Mouse (Mus musculus) neural tube, embryonic 13.5 days (tissue): Measurements from ENCODE around the gene Gm20425. TPM values are rescaled to one million over a fixed set of nuclear protein-coding genes. Genes with fewer than 3 reads are reported as not detected.

Experiments used
- ATAC-seq: fragments of 200-750 bp; cut with Nextera tagmentation; 2 replicates; pipeline ENCODE4 v1.8.0; 2017; ENCODE audit warnings: low read depth, mild to moderate bottlenecking, moderate TSS enrichment, moderate library complexity
- H3K27ac ChIP-seq: fragments of 300-500 bp; sonication (generic); replicated peaks from 2 replicates; pipeline ENCODE4 v1.5.1; 2015; ENCODE audit warnings: moderate library complexity, mild to moderate bottlenecking, inconsistent platforms
- H3K27me3 ChIP-seq: fragments of 300-500 bp; sonication (generic); 2 replicates; pipeline ENCODE4 v1.6.1; 2015; ENCODE audit warnings: mild to moderate bottlenecking, inconsistent platforms
- H3K36me3 ChIP-seq: fragments of 300-500 bp; sonication (generic); 2 replicates; pipeline ENCODE4 v1.6.1; 2015; ENCODE audit warnings: mild to moderate bottlenecking, inconsistent platforms
- H3K4me1 ChIP-seq: fragments of 300-500 bp; sonication (generic); replicated peaks from 2 replicates; pipeline ENCODE4 v1.6.1; 2015; ENCODE audit warnings: inconsistent platforms
- H3K4me2 ChIP-seq: fragments of 300-500 bp; sonication (generic); 2 replicates; pipeline ENCODE4 v1.6.1; 2015; ENCODE audit warnings: inconsistent platforms, mild to moderate bottlenecking, moderate library complexity
- H3K4me3 ChIP-seq: fragments of 300-500 bp; sonication (generic); 2 replicates; pipeline ENCODE4 v1.5.1; 2015; ENCODE audit warnings: mild to moderate bottlenecking, inconsistent platforms
- H3K9ac ChIP-seq: fragments of 300-500 bp; sonication (generic); 2 replicates; pipeline ENCODE4 v1.6.1; 2015; ENCODE audit warnings: moderate library complexity, mild to moderate bottlenecking, inconsistent platforms
- H3K9me3 ChIP-seq: fragments of 300-500 bp; sonication (generic); 2 replicates; pipeline ENCODE4 v1.6.1; 2016; ENCODE audit warnings: inconsistent platforms
- WGBS: fragments of 180-500 bp; shearing (Covaris S2); methylation state at CpG from one replicate; pipeline ENCODE4 v1.1.7; 2015; 5-methylcytosine and 5-hydroxymethylcytosine counted together
- polyA plus RNA-seq: library from polyadenylated mRNA; unstranded; fragments of >200 nt; fragmentation: Nextera tagmentation; extraction: Ambion mirVana; gene quantifications from 2 replicates; pipeline ENCODE4 v1.2.1, GENCODE M21; 2015

Gm20425 gene
- polyA plus RNA-seq, 1 experiment from 2014 or later: 3.5 TPM

- no peaks in the 10 kb centered on the region for H3K27me3 ChIP-seq
- H3K27ac ChIP-seq: no peak overlapping the region
- H3K9ac ChIP-seq: no peak overlapping the region
- H3K9me3 ChIP-seq: no peaks in the 10 kb centered on the region
- no peak for ATAC-seq
- H3K4me2 ChIP-seq: peak overlapping the region; percentile 28
- H3K4me1 ChIP-seq: peaks cover 13% of the 10 kb centered on the region
- peak overlapping the region; percentile 8 for H3K4me3 ChIP-seq
- H3K36me3 ChIP-seq: no peaks in the 10 kb centered on the region
- 71% methylated on average over 28 of the region's 28 CpGs for WGBS
These were observed 17.3 kb downstream of the Gm20425 start for GRCm38 (mm10) chr9:103212654-103213420.

DNA sequence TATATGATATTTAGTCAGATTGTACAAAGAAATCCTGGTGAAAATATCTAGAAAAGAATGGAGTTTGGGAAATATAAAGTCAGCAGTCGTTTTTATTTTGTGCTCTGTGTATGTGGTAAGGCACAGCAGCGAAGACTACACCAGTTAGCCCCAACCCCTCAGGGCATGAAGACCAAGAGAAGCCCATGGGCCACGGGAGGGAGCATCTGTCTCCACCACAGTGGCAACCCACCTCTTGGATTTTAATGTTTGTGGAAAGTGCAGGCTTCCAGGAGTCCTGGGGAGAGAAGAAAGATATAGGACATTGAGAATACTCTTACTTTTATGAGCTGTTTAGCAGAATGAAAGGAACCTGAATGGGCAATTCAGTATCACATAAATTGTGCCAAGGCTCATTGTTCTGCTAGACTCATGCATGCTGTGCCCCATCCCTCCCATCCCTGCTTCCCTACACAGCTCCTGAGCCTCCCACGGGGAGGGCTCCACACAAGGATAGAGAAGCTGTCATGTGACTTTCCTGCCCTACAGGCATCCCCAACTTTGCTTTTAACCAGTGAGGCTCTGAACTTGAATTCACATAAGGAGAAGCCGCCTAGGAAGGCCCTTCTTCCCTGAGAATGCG lies 21.2 kb downstream of the Gm20425 start:
- H3K4me2 ChIP-seq: no peak overlapping the region
- H3K4me3 ChIP-seq: no peak overlapping the region
- peak; percentile 85 for ATAC-seq
- H3K36me3 ChIP-seq: no peaks in the 10 kb centered on the region
- H3K9ac ChIP-seq: no peak overlapping the region
- peak overlapping the region; percentile 49 for H3K27ac ChIP-seq
- 29% methylated on average over 6 of the region's 6 CpGs for WGBS
- no peaks in the 10 kb centered on the region for H3K27me3 ChIP-seq
- H3K9me3 ChIP-seq: no peaks in the 10 kb centered on the region
- peaks cover 15% of the 10 kb centered on the region for H3K4me1 ChIP-seq

- WGBS: 9% methylated on average over 16 of the region's 16 CpGs
- peaks cover 15% of the 10 kb centered on the region for H3K4me1 ChIP-seq
- H3K9me3 ChIP-seq: no peaks in the 10 kb centered on the region
- H3K4me3 ChIP-seq: peak overlapping the region; percentile 17
- H3K27ac ChIP-seq: no peak overlapping the region
- no peaks in the 10 kb centered on the region for H3K27me3 ChIP-seq
- H3K4me2 ChIP-seq: peak overlapping the region; percentile 49
- ATAC-seq: peak; percentile 73
- H3K36me3 ChIP-seq: no peaks in the 10 kb centered on the region
- H3K9ac ChIP-seq: no peak overlapping the region
These were observed 22.3 kb downstream of the Gm20425 start for GRCm38 (mm10) chr9:103207846-103208245.

DNA sequence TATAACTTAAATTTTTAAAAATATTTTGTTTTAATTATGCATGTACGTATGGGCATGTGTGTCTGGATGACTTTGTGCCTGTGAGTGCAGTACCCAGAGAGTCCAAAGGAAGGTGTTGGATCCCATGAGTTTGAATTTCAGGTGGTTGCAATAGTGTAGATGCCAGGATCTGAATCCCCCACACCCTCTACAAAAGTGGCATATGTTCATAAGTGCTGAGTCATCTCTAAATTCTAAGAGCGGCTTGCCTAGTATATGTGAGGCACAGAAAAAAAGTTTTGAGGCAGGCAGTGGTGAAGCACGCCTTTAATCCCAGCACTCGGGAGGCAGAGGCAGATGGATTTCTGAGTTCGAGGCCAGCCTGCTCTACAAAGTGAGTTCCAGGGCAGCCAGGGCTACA lies 24.3 kb downstream of the Gm20425 start:
- no peaks in the 10 kb centered on the region for H3K36me3 ChIP-seq
- no peaks in the 10 kb centered on the region for H3K9me3 ChIP-seq
- no peak overlapping the region for H3K9ac ChIP-seq
- peaks cover 19% of the 10 kb centered on the region for H3K4me1 ChIP-seq
- no peak overlapping the region for H3K4me3 ChIP-seq
- 93% methylated on average over 5 of the region's 5 CpGs for WGBS
- H3K4me2 ChIP-seq: no peak overlapping the region
- H3K27me3 ChIP-seq: no peaks in the 10 kb centered on the region
- no peak for ATAC-seq
- H3K27ac ChIP-seq: no peak overlapping the region

DNA sequence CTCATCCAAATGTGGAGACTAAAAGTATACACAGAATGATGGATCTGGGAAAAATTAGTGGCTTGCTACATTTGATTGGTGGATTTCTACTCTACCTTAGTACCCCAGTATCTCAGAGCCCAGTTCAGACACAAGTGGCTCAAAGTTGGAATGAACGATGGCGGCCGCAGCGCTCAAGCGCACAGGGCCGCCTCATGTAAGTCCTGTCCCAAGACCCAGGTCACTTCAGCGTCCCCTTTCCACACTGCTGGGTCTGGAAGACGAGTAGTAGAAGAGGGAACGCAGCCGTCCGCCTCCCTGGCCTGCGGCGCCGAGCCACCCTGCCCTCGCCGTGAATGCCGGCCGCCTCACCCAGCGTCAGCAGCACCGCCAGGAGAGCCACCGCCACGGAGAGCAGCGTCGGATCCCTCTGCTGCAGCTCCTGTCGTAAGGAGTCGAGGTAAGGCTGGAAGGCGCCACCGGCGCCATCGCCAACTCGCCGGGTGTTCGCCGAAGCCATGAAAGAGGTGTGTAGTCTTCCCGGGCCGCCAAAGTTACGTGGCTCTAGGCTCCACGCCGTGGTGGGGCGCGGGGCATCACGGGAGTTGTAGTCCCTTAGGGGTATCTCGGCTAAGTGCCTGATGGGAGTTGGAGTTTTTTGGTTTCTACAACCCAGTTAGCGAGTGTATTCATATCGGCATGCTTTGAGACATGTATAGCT lies 28.4 kb downstream of the Gm20425 start, which contains the start of gene Srprb:
Gene Srprb, minus strand, starts transcription at position 577 of the 700 bp plus-strand sequence.
- Histone ChIP-seq H3K9ac (peak within 1 kb of the TSS; percentile 84), H3K4me3 (peak within 1 kb of the TSS; percentile 72), H3K4me2 (peak within 1 kb of the TSS; percentile 58), H3K27ac (peak within 1 kb of the TSS; percentile 85), H3K27me3 (no peaks in the 10 kb centered on the region), H3K9me3 (no peaks in the 10 kb centered on the region), H3K36me3 (peaks cover 24% of the 10 kb centered on the region), H3K4me1 (peaks cover 10% of the 10 kb centered on the region)
- under 1% methylated on average over 45 of the region's 45 CpGs for WGBS
- ATAC-seq: peak; percentile 98

DNA sequence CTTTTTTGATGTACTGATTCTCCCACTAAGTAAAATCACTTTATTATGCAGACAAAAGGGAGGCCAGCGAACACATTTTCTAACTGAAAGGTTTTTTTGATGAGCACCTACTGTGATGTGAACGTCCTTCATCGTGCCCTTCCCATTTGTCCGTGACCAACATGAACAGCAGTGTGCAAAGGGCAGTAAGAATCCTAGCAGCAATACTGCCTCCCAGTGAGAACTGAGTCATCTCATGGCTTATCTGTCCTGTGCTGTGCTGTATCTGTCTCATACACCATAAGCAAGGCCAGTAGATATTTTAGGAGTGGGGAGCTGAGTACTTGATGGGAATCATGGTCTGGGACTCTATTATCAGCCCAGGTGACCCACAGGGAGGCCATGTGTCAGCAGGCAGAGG lies 41.7 kb downstream of the Gm20425 start:
- H3K4me2 ChIP-seq: no peak overlapping the region
- no peaks in the 10 kb centered on the region for H3K4me1 ChIP-seq
- ATAC-seq: no peak
- no peaks in the 10 kb centered on the region for H3K27me3 ChIP-seq
- H3K4me3 ChIP-seq: no peak overlapping the region
- no peaks in the 10 kb centered on the region for H3K9me3 ChIP-seq
- no peak overlapping the region for H3K9ac ChIP-seq
- 84% methylated on average over 4 of the region's 4 CpGs for WGBS
- peaks cover 59% of the 10 kb centered on the region for H3K36me3 ChIP-seq
- 0 out of 2 replicates have a peak overlapping the region, but pooled peaks have one; percentile 5 for H3K27ac ChIP-seq

- 76% methylated on average over 9 of the region's 9 CpGs for WGBS
- H3K4me1 ChIP-seq: 0 out of 2 replicates have a peak, but pooled peaks cover 2% of the 10 kb centered on the region
- no peak overlapping the region for H3K4me3 ChIP-seq
- H3K9me3 ChIP-seq: no peaks in the 10 kb centered on the region
- H3K4me2 ChIP-seq: no peak overlapping the region
- no peaks in the 10 kb centered on the region for H3K27me3 ChIP-seq
- no peak overlapping the region for H3K27ac ChIP-seq
- no peak overlapping the region for H3K9ac ChIP-seq
- ATAC-seq: no peak
- peaks cover 58% of the 10 kb centered on the region for H3K36me3 ChIP-seq
These were observed 43.4 kb downstream of the Gm20425 start for GRCm38 (mm10) chr9:103186747-103187146.

GRCm38 (mm10) chr9:103185946-103186345 lies 44.2 kb downstream of the Gm20425 start:
- Histone ChIP-seq H3K4me2 (no peak overlapping the region), H3K9ac (no peak overlapping the region), H3K4me3 (no peak overlapping the region), H3K36me3 (peaks cover 55% of the 10 kb centered on the region), H3K9me3 (no peaks in the 10 kb centered on the region), H3K4me1 (peaks cover 7% of the 10 kb centered on the region), H3K27me3 (no peaks in the 10 kb centered on the region), H3K27ac (0 out of 2 replicates have a peak overlapping the region, but pooled peaks have one; percentile 15)
- no peak for ATAC-seq
- 91% methylated on average over 8 of the region's 8 CpGs for WGBS

GRCm38 (mm10) chr9:103184855-103185254 lies 45.3 kb downstream of the Gm20425 start:
- Histone ChIP-seq H3K4me1 (peaks cover 18% of the 10 kb centered on the region), H3K4me3 (no peak overlapping the region), H3K36me3 (peaks cover 46% of the 10 kb centered on the region), H3K9me3 (no peaks in the 10 kb centered on the region), H3K4me2 (no peak overlapping the region), H3K9ac (no peak overlapping the region), H3K27me3 (no peaks in the 10 kb centered on the region), H3K27ac (no peak overlapping the region)
- ATAC-seq: no peak
- 68% methylated on average over 4 of the region's 4 CpGs for WGBS

GRCm38 (mm10) chr9:103181886-103182285 lies 48.2 kb downstream of the Gm20425 start:
- Histone ChIP-seq H3K27me3 (no peaks in the 10 kb centered on the region), H3K9me3 (no peaks in the 10 kb centered on the region), H3K27ac (no peak overlapping the region), H3K9ac (no peak overlapping the region), H3K4me1 (peaks cover 18% of the 10 kb centered on the region), H3K4me2 (no peak overlapping the region), H3K36me3 (peaks cover 53% of the 10 kb centered on the region), H3K4me3 (no peak overlapping the region)
- ATAC-seq: no peak
- WGBS: 87% methylated on average over 8 of the region's 8 CpGs

GRCm38 (mm10) chr9:103180807-103181565 lies 49.1 kb downstream of the Gm20425 start:
- ATAC-seq: peak; percentile 74
- Histone ChIP-seq H3K36me3 (peaks cover 59% of the 10 kb centered on the region), H3K4me3 (peak overlapping the region; percentile 30), H3K27me3 (no peaks in the 10 kb centered on the region), H3K27ac (peak overlapping the region; percentile 61), H3K4me2 (peak overlapping the region; percentile 52), H3K9me3 (no peaks in the 10 kb centered on the region), H3K9ac (peak overlapping the region; percentile 56), H3K4me1 (peaks cover 18% of the 10 kb centered on the region)
- 5% methylated on average over 20 of the region's 20 CpGs for WGBS
